Mouse (Mus musculus) right cerebral cortex, postnatal 14 days (tissue): ENCODE measurements around the gene Fbp1.
"Not testable (repeated sequence)": the region's sequence is repeated elsewhere in the genome, so short reads cannot be mapped to it uniquely, and the experiment has no call there.

ENCODE experiments used
- DNase-seq: peaks from one replicate; pipeline ENCODE4 v3.0.0; 2022

The Fbp1 gene

DNA sequence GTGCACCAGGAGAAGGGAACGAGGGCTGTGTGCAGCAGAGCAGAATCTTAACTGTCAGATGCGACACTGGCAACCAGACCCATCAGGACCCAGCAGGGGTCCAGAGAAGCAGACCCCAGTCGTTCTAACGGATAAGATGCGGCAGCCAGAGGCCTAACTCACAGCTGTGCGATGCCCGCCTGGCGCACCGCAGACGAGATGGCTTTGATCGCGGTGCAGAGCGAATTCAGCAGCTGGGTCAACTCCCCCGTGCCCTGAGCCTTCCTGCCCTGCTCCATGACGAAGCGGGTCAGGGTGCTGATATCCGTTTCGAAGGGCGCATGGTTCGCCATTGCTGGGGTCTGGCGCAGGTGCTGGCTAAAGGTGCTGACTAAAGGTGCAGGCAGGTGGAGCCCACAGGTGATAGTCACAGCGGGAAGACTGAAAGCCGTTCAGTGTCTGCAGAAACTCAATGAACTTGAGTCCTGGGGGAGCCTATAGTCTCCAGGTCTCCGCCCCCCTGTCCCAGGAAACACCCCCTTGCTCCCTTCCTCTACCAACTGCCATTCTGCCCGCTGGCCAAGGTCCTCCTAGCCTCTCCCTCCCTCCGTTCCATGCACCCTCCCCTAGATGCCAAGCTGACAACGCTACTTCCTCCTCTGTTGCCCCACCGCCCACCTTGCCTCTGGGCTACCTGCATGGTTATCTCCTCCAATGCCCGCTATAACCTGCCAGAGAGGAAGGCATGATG is at the start of gene Fbp1:
Gene Fbp1, minus strand, starts transcription at position 571 of the 730 bp plus-strand sequence.
- no peak for DNase-seq

DNA sequence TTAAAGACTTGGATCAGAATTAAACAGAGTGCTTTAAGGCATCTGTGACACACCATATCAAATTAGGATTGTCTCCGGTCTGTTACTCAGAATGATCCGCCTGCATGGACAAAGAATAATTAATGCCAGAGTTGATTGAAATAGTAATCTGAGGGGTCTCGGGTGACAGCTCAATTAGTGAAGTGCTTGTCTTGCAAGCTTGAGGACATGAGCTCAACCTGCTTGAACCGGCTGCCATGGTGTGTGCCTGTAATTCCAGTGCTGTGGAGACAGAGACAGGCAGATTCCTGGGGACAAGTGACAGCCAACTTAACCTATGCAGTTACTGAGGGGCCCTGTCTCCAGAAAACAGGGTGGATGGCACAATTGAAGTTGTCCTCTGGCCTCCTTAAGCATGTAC is 44.4 kb upstream of the Fbp1 start:
- DNase-seq: no peak

DNA sequence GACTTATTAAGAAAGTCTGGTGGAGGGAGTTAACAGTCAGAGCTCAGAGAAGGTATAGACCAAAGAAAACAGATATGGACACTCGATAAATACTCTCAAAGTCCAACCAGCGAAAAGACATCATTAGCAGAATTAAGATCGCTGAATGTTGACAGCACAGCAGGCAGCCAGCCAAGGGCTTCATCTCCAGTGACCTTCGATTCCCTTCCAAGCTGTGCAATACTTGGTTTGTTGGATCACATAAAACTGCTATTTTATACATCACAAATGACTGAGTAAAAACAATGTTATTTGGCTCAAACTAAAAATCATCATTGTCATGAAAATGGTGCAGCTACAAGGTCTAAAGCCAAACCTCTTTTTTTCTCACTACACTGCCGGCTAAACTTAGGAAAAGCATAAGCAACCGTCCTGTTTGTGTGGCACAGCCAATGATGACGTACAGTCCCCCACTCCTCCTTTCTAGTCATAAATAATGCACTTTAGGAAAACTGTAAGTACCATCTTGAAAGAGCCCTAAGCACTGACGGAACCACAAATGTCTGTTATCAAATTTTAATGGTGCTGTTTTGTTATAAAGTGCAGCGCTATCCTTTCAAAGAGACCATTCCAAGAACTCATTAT is 41.8 kb upstream of the Fbp1 start:
- no peak for DNase-seq

DNA sequence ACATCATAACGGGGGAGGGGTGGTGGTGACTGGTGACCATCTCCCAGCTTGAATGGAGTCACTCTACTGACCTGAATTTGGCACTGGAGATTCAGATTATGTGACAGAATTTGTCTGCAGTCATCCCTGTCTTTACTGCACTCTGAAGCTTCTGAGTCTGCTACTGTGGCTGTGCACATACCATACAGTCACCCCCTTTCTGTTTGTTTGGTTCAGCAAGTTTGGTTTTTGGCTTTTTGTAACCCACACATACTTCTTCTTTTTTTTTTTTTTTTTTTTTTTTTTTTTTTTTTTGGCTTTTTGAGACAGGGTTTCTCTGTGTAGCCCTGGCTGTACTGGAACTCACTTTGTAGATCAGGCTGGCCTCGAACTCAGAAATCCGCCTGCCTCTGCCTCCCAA is 41.1 kb upstream of the Fbp1 start:
- DNase-seq: not testable (repeated sequence)

DNA sequence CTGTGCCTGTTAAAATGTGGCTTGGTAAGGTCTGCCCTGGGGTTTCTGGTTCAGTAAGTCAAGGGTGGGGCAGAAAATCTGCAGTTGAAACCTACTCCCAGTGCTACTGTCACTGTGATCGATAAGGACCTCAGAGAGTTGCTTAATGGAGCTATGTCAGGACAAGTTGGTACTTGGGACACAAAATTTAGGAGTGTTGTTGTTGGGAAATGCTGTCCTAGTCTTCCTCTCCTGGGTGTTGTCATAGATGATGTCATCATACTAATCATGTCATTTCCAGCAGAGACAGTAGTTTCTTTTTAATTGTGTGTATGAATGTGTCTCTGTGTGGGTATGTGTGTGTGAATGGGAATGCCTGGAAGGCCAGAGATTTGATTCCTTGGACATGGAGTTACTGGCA is 39.4 kb upstream of the Fbp1 start:
- DNase-seq: no peak

DNA sequence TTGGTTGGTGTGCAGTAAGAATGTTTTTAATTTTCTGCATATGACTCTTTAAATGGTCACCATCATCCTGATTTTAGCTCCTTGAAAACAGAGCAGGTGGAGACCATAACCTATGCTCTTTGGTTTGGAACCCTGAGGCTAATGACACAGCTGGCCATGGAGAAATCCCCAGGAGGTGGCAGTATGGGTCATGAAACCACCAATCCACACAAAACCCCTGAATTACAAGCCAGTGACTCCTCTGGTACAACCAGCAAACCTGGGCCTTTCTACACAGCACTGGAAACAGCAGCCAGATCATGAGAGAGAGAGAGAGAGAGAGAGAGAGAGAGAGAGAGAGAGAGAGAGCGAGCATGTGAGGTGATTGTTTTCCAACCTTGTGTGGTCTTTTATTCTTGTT is 38.4 kb upstream of the Fbp1 start:
- no peak for DNase-seq

DNA sequence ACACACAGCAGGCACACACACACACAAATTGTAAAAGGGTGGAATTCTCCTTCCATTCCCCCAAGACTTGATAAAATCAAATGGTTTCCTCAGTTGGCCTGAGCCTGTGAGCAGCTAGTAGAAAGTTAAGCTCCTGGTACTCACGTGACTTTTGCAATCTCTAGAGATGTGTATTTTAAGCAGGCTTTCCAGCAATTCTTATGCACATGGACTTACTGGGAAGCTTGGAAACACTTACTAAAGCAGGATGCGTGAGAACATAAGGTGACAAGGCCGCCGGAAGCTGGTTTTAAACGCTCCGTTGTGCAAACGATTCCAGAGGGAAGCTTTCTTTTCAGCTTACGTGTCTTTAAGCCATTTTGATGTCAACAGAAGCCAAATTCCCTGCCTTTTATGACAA is 35.1 kb upstream of the Fbp1 start:
- no peak for DNase-seq

DNA sequence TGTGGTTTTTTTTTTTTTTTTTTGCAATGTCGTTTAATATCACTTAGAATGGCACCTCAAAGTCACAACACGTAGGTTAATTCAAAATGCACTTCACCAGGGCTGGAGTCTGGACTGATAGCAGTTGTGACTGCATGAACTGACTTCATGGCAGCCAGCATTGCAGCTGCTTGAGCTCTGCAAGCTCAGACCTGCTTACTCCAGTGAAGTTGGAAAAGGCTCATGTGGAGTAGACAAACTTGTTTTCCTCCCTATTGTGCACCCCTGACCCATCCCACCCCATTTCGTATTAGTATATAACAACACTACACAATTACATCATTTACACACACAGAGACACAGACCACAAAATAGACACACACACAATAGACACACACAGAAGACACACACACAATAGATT is 34.6 kb upstream of the Fbp1 start:
- no peak for DNase-seq

DNA sequence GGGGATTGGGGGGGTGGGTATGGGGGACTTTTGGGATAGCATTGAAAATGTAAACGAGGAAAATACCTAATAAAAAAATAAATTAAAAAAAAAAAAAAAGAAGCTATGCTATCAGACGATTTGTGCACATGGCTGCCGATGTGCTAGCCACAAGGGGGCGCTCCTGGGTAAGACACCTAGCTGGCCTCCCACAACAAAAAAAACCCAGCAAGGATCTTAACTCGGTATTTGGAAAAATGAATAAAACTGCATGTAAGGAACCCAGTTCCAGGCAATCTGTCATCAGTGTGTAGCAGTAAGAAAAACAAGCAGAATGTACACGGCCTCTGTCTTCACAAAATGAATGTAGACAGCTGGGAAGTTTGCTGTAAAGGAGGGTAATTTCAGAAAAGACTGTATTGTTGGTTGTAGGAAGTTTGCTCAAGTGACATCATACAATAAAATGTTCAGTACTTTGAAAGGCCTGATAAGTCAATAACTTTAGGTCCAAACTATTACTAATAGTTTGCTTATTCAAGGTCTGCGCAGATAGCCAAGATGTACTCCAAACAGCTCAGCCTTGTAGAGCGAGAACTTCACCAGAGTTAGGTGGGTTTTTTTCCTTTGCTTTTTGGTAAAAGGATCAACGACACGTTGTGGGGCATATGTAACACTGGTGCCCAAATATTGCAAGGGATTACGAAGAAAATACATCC is 31.7 kb upstream of the Fbp1 start:
- DNase-seq: peak; percentile 95

DNA sequence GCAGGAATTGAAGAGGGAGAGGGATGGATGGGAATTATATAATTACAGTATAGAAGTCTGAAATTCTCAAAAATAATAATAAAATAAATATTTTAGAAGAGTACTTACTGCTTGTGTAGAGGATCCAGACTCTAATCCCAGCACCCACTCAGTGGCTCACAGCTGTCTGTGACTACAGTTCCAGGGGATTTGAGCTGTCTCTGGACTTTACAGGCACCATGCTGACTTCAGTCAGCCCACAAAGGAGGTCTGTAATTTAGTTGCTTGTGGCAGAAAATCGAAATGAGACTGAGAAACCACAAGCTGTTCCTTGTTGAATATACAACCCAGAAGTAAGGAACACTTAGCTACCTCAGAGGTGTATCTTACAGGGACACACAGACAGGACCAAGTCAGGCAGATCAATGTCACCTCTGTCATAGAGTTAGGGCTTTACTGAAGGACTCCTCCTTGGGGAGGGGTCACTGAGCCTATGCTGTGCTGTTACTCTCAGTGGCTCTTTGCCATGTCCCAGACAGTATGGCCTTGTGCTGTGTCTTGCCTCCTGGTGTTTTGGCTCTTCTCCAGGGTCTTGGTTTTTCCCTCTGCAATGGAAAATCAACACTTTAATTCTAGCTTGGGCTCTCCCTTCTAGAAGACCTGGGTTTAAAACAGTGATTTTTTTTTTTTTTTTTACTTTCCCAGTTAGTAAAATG is 29.5 kb upstream of the Fbp1 start:
- DNase-seq: no peak

DNA sequence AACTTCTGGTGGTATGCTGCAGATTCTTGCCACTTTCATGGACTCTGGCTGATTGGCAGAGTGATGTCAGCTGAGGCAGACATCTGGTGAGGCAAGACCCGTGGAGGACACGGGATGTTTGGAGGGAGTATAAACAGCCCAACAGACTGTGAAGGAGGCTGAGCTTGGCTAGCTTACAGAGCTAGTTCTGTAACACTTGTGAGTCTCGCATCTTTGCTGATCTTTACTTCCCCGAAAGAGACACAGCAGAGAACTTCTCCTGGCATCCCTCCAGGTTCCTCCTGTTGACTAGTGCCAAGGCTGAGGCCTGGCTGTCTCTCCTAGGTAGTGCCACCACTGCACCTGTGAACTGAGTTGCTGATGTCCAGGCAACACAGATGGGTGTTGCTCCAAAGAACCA is 28.6 kb upstream of the Fbp1 start:
- DNase-seq: no peak

DNA sequence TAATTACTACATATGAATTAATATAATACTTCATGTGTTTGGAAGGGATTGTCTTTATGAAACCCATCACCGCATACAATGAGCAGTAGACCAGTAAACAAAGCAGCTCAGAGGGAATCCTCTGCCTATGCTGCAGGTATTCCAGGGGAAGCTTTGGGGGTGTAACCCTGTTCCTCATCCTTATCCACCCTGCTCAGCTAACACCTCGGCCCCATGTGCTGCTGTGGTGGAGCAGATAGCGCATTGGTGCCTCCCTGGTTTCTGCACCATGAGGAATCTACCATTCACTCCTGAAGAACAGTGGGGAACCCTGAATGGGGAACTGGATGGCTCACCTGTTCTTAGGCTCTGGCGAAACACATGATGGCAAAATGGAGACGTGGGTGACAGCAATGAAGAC is 23.5 kb upstream of the Fbp1 start:
- DNase-seq: no peak

DNA sequence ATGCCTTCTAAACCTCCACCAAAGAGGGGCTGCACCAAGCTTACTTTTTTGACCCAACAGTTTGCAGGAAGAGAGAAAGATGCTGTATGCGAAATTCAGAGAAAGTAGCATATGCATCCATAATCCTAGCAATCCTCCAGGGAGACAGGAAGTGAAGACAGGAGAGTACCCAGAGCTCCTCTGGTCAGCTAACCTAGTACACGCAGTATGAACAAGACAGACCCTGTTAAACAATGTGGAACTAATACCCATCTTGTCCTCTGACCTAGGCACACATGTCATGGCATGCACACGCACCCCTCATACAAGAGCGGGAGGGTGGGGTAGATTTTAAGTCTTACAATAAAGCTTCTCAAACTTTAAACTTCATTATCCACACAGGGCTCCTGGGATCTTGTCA is 22.1 kb upstream of the Fbp1 start:
- DNase-seq: no peak

DNA sequence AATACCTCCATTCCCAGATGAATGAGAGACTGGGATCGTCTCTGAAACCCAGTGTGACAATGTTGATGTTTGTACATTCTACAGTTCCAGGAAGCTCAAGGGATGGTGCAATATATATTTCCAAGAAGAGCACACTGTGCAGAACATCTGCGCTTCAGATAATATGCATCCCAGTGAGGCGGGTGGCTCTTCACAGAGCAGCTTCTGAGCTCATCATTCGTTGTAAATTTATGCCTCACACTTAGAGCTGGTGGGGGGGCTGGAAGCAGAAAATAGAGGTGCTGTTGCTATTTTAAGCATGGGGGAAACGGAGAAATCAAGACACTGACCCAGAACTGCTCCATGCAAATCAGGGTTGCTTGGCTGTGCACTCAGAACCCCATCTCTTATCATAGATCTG is 21.7 kb upstream of the Fbp1 start:
- DNase-seq: peak; percentile 23

DNA sequence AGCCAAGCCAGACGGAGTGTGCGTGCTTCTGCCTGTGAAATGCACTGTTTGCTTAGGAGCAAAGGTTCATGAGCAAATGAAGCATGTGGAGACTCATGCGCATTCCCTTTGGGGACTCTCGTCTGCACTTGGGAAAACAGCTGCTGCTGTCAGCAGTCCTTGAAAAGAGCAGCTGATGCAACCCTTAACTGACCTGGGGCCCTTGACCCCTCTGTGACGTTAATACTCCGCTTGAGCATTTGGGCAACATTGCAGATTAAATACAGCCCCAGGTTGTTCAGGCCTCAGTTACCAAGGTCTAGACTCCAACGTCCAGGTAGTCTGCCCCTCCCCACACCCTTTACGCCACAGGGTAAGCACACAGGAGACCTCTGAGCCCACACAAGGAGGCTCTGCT is 20.1 kb upstream of the Fbp1 start:
- DNase-seq: no peak

DNA sequence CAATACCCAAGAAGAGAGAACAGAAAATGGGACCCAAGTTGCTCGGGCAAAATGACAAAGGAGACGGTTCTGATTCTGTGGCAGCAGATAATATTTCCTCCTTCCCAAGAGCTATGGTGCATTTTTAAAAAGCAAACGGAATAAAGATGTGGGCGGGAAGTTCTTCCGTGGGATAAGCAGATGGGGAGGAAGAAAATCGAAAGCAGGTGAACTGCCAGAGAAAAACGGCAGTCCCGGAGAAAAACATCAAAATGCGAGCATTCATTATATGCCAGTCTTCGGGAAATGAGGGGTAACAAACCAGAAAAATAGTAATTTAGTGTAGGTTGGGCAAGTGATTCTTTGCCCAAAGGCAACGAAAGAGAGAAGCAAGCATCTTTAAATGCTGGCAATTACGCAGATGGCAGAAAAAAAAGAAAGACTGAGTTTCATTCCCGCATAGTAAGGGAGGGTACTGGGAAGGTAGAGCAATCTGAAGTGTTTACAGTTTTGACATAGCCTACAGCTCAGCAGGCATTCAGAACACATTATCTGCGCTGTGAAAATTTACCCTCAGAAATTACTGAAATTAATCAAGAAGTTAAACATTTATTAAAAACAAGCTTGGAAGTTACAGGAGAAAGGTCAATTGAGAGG is 19.6 kb upstream of the Fbp1 start:
- no peak for DNase-seq

DNA sequence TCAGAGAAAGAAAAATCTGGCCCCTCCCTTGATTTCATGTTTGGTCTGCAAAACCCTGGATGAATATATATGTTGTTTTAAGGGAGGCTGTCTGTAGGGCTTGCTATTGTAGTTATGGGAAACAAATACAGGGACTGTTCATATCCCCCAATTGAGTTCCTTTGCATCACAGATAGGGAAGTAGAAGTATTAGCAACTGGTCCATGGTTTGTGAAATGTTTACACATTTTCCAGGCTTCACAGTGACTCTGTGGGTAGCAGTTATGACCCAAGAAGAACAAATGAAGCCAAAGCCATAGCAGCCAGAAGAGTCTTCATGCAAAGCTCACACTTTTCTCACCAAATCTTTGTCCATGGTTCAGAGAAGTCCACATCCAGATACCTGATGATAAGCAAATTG is 13.1 kb upstream of the Fbp1 start:
- DNase-seq: no peak

DNA sequence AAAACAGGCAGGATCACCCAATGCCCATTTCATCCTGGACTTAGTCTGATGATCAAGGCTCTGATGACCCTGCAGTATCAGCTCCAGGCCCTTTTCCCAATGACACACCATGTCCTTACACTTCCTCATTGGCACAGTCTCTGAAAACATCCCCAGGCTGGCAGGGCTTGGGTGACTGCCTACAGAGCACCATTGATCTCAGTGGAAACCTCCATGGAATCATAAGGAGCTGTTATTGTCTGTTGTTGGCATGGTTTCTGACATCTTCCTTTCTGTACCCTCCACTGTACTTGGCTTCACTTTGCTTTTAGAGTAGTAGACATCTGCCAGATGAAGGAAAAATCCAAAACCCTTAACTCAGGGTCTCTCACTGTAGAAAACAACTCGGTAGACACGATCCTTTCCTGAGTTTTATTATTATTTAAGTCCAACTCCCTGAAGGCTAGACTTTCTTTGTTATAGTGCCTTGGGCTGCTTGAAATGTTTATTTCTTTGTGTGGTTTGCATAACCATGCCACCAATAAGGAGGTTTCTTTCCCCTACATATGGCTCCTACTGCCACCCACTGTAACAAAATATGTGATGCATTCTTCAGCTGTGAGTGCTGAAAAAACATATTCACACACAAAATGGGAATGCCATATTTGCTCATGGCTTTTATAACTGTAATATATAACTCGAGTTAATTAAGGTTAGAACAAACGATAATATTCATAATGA is 10.0 kb upstream of the Fbp1 start:
- DNase-seq: no peak

DNA sequence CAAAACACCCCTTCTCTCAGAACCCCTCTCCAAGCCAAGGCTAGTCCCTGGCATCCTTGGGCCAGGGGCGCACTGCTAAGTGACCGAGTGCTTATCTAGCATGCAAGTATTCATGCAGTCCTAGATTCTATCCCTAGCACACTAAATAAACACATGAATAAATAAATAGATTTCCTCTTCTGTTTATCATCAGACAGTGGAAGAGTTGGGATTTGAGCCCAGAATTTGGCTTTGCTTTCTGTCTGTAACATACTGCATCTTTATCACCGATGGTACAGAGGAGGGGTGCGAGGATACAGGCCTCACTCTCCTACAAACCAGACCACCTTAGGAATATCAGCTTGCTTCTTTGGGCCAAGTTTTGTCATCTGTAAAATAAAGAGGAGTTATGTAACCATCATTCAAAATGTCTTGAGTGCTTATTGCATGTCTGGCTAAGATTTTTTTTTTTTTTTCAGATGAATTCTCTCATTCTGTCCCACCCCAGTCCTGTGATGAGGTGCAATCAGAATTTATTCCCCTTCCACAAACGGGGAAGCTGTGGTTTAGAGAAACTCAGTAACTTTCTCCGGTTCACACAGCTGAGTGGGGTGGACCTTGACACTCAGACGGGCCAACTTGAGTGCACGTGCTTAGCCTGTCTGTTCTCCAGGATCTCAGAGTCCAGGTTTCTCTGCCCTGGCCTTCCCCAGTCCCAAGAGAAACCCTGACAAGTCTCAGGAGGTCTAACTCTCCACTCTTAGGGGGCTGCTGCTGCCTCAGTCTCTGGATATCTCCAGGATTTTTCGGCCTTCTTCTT is 5.2 kb upstream of the Fbp1 start:
- DNase-seq: no peak

DNA sequence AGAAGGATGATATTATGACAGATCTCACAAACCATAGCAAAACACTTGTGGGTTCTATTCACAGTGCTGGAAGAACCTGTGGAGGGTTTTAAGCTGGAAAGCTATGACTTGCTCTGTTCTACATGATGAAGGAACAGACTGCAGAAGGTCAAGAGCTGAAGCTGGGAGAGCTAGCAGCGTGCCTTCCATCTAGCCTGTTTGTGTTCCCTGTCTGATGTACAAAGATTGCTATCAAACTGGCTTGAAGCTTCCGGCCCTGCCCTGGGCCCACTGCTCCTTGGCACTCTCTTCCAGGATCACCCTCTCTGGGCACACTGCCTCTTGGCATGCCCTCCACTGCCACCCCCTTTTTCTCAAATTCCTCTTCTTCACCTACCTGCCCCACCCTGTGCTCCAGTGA is 1.2 kb upstream of the Fbp1 start:
- no peak for DNase-seq

DNA sequence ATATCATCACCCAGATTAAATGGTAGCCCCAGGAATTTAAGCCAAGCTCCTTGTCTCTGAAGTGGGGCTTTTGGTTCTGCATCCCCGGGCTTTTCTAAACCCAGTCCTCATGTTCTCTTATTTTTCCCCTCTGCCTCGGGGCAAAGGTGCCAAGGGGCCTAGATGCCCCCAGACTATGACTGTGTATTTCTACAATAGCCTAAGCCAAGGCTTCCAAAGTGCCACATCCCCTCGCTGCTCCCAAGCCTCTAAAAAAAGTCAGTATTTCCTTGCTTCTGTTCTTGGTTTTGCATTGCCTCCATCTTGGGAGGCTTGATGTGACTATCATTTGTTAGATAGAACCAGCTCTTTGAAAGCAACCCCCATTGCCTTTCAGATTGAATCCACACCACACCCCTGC is 3.5 kb downstream of the Fbp1 start:
- no peak for DNase-seq

DNA sequence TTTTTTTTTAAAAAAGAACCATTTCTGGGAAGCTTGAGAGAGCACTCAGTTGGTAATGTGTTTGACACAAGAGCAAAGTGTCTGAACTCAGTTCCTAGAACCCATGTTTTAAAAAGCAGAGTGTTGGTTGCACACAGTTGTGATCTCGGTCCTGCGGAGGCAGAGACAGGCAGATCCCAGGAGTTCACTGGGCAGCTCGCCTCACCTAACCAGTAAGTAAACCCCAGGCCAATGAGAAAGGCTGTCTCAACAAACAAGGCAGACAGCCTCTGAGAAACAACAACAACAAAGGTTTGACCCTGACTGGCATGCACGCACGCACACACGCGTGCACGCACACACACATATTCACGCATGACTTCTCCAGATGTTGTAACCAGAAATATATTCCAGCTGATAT is 4.2 kb downstream of the Fbp1 start:
- no peak for DNase-seq
